Mouse (Mus musculus) C2C12 (cell line): ENCODE measurements at regions not wholly inside any gene's neighbourhood (a gene's known extent, or its start where the extent isn't known, plus 50 kb on each side); places are given as distances from the start of the nearest gene placed in this dataset.
A peak's percentile ranks its signal among the peaks of the same experiment; 100 is the strongest.

ENCODE experiments used
- CEBPB ChIP-seq: IDR thresholded peaks from one replicate; pipeline ENCODE4 v1.6.1; 2011; ENCODE audit warnings: low read depth, mild to moderate bottlenecking, control low read depth, moderate library complexity
- CTCF ChIP-seq: IDR thresholded peaks from one replicate; pipeline ENCODE4 v1.5.1; 2011; ENCODE audit not compliant: control insufficient read depth, insufficient read depth, insufficient read length

GRCm38 (mm10) chr4:106094882-106095556 lies 221.0 kb upstream of the Usp24 start:
- TF ChIP-seq CTCF = no peak
- peak; percentile 24 for TF ChIP-seq CEBPB
